Mouse (Mus musculus) heart, adult 2 months (tissue): Measurements from ENCODE around the gene Kctd2.

Experiments used
- CTCF ChIP-seq: fragments of 200-600 bp; IDR thresholded peaks from 2 replicates; pipeline ENCODE4 v1.8.1; 2022; ENCODE audit warnings: antibody characterized with exemption, mild to moderate bottlenecking, moderate library complexity
- POLR2A ChIP-seq: fragments of 200-500 bp; IDR thresholded peaks from 2 replicates; pipeline ENCODE4 v1.6.1; 2011; ENCODE audit warnings: mild to moderate bottlenecking, low read depth, low read length, control low read depth; ENCODE audit not compliant: insufficient read depth

DNA sequence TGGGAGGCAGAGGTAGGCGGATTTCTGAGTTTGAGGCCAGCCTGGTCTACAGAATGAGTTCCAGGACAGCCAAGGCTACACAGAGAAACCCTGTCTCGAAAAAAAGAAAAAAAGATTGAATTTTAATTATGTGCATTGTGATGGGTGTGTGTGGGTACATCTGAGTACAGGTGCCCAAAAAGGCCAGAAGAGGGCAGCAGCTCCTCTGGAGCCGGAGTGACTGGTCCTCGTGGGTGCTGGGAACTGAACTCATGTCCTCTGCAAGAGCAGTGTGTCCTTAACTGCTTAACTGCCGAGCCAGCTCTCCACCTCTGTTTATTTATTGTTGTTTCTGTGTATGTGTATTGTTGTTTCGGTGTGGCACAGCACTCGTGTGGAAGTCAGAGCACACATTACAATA, 42.1 kb upstream of the Kctd2 start:
- no peak for TF ChIP-seq POLR2A
- TF ChIP-seq CTCF = peak; percentile 16
